Mouse (Mus musculus) hindbrain, embryonic 12.5 days (tissue): ENCODE data around the gene Cfd. TPM values are rescaled to one million over a fixed set of nuclear protein-coding genes. Genes with fewer than 3 reads are reported as not detected.

Experiments
- ATAC-seq: fragments of 200-750 bp; cut with Nextera tagmentation; 2 replicates; pipeline ENCODE4 v1.8.0; 2017; ENCODE audit warnings: moderate TSS enrichment; ENCODE audit not compliant: low FRiP score
- H3K27ac ChIP-seq: fragments of 300-500 bp; sonication (generic); 2 replicates; pipeline ENCODE4 v1.5.1; 2016; ENCODE audit warnings: mild to moderate bottlenecking
- H3K27me3 ChIP-seq: fragments of 300-500 bp; sonication (generic); 2 replicates; pipeline ENCODE4 v1.6.1; 2016; ENCODE audit warnings: mild to moderate bottlenecking
- H3K36me3 ChIP-seq: fragments of 300-500 bp; sonication (generic); 2 replicates; pipeline ENCODE4 v1.6.1; 2016; ENCODE audit warnings: mild to moderate bottlenecking
- H3K4me1 ChIP-seq: fragments of 300-500 bp; sonication (generic); 2 replicates; pipeline ENCODE4 v1.6.1; 2016
- H3K4me2 ChIP-seq: fragments of 300-500 bp; sonication (generic); replicated peaks from 2 replicates; pipeline ENCODE4 v1.6.1; 2016; ENCODE audit warnings: mild to moderate bottlenecking
- H3K4me3 ChIP-seq: fragments of 300-500 bp; sonication (generic); 2 replicates; pipeline ENCODE4 v1.5.1; 2016; ENCODE audit warnings: mild to moderate bottlenecking
- H3K9ac ChIP-seq: fragments of 300-500 bp; sonication (generic); 2 replicates; pipeline ENCODE4 v1.6.1; 2016; ENCODE audit warnings: mild to moderate bottlenecking, moderate library complexity
- H3K9me3 ChIP-seq: fragments of 300-500 bp; sonication (generic); replicated peaks from 2 replicates; pipeline ENCODE4 v1.6.1; 2016; ENCODE audit warnings: mild to moderate bottlenecking
- WGBS: fragments of 180-500 bp; shearing (Covaris S2); methylation state at CpG from one replicate; pipeline ENCODE4 v1.1.7; 2016; 5-methylcytosine and 5-hydroxymethylcytosine counted together
- polyA plus RNA-seq: library from polyadenylated mRNA; unstranded; fragments of >200 nt; fragmentation: Nextera tagmentation; extraction: Ambion mirVana; gene quantifications from 2 replicates; pipeline ENCODE4 v1.2.1, GENCODE M21; 2016

Gene Cfd
- polyA plus RNA-seq, 1 experiment from 2014 or later = not detected

- Histone ChIP-seq H3K27ac (no peak overlapping the region), H3K4me3 (peak overlapping the region; percentile 89), H3K9me3 (no peaks in the 10 kb centered on the region), H3K9ac (peak overlapping the region; percentile 95), H3K4me1 (peaks cover 46% of the 10 kb centered on the region), H3K4me2 (peak overlapping the region; percentile 84), H3K27me3 (peaks cover 33% of the 10 kb centered on the region), H3K36me3 (peaks cover 2% of the 10 kb centered on the region)
- WGBS = 11% methylated on average over 15 of the region's 15 CpGs
- ATAC-seq = no peak
Observed at GRCm38 (mm10) chr10:79925785-79926490, 35.3 kb downstream of the Cfd start.

GRCm38 (mm10) chr10:79926491-79927323 is 36.1 kb downstream of the Cfd start, which contains the start of gene Arid3a:
Gene Arid3a, plus strand, starts transcription at chr10:79927043.
- peak within 1 kb of the TSS; percentile 96 for H3K27ac ChIP-seq
- no peaks in the 10 kb centered on the region for H3K9me3 ChIP-seq
- H3K36me3 ChIP-seq = peaks cover 10% of the 10 kb centered on the region
- under 1% methylated on average over 63 of the region's 63 CpGs for WGBS
- H3K9ac ChIP-seq = peak within 1 kb of the TSS; percentile 95
- H3K27me3 ChIP-seq = peaks cover 25% of the 10 kb centered on the region
- peak; percentile 74 for ATAC-seq
- H3K4me2 ChIP-seq = peak within 1 kb of the TSS; percentile 84
- H3K4me1 ChIP-seq = peaks cover 39% of the 10 kb centered on the region
- H3K4me3 ChIP-seq = peak within 1 kb of the TSS; percentile 89

DNA sequence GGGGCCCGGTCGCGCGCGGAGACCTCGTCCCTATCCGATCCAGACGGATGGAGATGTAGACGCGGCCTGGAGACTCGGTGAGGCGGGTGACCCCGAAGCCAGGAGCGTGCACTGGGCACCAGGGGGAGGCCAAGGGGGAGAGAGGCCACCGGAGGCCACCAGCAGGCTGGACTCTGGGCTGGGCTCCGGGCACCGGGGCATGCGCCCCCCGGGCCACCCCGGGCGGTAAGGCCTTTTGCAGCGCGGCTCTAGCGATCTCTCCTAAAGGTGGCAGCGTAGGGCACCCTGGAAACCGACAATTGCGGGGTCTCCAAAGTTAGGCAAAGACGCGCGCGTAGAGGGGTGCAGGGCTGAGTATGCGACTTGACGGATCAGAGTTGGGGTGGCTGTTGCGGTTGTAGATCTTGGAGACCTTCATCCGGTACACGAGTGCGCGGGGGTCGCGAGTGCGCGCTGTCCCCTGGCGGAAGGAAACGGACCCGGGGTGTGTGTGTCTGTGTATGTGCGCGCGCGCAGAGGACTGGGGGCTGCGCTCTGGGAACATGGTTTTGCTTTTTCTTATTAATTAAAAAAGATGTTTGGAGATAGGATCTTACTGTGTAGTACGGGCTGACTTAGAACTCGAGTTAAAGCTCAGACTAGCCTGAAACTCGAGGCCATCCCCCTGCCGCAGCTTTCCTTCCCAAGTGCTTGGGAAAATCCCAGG is 36.8 kb downstream of the Cfd start:
- WGBS = under 1% methylated on average over 54 of the region's 54 CpGs
- H3K4me1 ChIP-seq = peaks cover 45% of the 10 kb centered on the region
- peak; percentile 36 for ATAC-seq

GRCm38 (mm10) chr10:79928030-79928694 is 37.5 kb downstream of the Cfd start:
- no peak for ATAC-seq
- Histone ChIP-seq H3K9ac (peak overlapping the region; percentile 95), H3K36me3 (peaks cover 23% of the 10 kb centered on the region), H3K4me2 (peak overlapping the region; percentile 84), H3K27ac (peak overlapping the region; percentile 96), H3K9me3 (no peaks in the 10 kb centered on the region), H3K4me3 (peak overlapping the region; percentile 89), H3K4me1 (peaks cover 51% of the 10 kb centered on the region), H3K27me3 (peaks cover 11% of the 10 kb centered on the region)
- WGBS = under 1% methylated on average over 24 of the region's 29 CpGs

More for the DNA sequence above, 36.8 kb downstream of the Cfd start:
- Histone ChIP-seq H3K9me3 (no peaks in the 10 kb centered on the region), H3K36me3 (peaks cover 18% of the 10 kb centered on the region), H3K9ac (peak overlapping the region; percentile 95), H3K4me3 (peak overlapping the region; percentile 89), H3K4me2 (peak overlapping the region; percentile 84), H3K27me3 (peaks cover 18% of the 10 kb centered on the region), H3K27ac (peak overlapping the region; percentile 96)

DNA sequence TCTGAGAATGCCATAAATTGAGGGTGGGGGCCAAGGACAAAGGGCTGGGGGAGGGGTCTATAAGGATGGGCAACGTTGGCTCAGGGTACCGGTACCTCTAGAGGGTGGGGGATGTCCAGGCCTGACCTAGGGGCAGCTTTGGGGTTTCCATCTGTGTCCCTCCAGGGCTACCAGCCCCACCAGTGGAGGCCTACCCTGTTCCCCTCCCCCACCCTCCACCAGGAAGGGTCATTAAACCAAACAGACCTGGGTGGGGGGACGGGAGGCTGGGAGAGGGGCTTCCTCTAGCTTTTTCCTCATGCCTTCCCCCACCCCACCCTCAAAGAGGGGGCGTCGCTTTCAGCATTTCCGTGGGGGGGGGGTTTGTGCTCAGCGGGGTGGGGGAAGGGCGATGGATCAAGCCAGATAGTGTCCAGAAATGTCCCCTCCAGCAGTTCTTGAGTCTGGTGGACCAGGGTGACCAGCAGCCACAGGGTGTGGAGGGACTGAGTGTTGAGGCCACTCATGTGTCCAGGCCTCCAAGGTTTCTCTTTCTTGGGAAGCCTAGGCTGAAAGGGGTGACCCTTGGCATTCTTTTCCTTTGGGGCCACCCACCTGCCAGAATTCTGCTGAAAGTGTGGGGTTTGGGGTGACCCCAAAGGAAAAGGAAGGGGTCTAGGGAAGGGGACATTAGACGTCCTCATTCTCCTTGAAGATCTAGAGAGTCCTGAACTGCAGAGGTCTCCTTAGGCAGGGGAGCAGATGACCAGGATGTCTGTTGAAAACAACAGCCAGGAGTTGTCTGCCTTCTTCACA is 38.5 kb downstream of the Cfd start:
- Histone ChIP-seq H3K9ac (peak overlapping the region; percentile 95), H3K9me3 (no peaks in the 10 kb centered on the region), H3K27me3 (peaks cover 1% of the 10 kb centered on the region; the same call in 1 of the 2 replicates), H3K4me2 (peak overlapping the region; percentile 84), H3K4me3 (peak overlapping the region; percentile 89), H3K36me3 (peaks cover 23% of the 10 kb centered on the region), H3K4me1 (peaks cover 61% of the 10 kb centered on the region), H3K27ac (peak overlapping the region; percentile 96)
- WGBS = 29% methylated on average over 9 of the region's 9 CpGs
- no peak for ATAC-seq

DNA sequence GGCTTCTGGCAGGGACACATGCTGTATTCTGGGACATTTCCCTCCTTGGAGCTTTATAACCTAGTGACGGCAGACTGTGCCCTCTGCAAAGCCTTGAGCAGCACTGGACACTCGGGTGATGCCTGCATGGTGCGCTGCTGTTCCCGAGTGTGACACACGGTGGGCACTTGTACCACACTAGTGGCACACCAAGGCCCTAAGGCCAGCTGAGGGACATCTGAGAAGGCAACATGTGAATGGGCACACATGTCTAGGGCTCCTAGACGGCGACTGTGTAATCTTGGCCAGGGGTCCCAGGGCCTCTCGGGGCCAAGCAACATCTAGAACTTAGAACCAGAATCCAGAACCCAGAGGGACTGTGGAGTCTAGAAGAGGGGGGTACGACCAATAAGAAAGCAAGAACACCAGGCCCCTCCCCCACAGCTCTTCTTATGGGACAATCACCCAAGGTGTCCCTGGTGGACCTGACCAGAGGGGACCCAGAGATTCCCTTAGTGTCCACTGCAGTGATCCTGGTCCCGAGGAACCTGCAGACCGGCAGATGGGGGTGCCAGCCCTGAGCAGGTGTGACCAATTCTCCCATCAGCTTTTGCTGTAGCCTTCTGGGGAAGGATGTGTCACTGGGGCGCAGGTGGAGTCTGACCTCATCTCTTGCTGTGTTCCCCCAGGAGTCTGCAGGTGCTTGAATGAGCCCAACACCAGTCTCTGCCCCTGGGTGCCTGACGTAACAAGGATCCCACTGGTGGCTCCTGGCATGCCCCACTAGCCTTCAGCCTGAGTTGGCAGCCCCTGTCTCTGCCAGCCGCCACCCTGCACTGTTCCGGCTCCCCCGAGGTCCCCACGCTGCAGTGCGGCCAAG is 39.5 kb downstream of the Cfd start:
- no peak for ATAC-seq
- H3K9me3 ChIP-seq = no peaks in the 10 kb centered on the region
- 84% methylated on average over 18 of the region's 18 CpGs for WGBS
- no peak overlapping the region for H3K4me3 ChIP-seq
- peaks cover 26% of the 10 kb centered on the region for H3K36me3 ChIP-seq
- peaks cover 67% of the 10 kb centered on the region for H3K4me1 ChIP-seq
- H3K27ac ChIP-seq = peak overlapping the region; percentile 96; the same call in 1 of the 2 replicates
- H3K4me2 ChIP-seq = peak overlapping the region; percentile 84
- no peaks in the 10 kb centered on the region for H3K27me3 ChIP-seq
- H3K9ac ChIP-seq = peak overlapping the region; percentile 28; the same call in 1 of the 2 replicates

DNA sequence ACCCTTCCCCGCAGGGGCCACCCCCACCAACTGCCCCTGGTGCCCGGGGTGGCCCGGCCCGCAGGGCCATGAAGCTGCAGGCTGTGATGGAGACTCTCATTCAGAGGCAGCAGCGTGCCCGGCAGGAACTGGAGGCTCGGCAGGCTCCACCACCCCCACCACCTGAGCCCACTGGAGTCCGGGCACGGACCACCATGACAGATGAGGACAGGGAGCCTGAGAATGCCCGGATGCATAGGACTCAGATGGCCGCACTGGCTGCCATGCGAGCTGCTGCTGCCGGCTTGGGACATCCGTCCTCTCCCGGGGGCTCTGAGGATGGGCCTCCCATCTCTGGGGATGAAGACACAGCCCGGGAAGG is 40.2 kb downstream of the Cfd start:
- Histone ChIP-seq H3K4me1 (peaks cover 64% of the 10 kb centered on the region), H3K4me2 (peak overlapping the region; percentile 84; the same call in 1 of the 2 replicates), H3K27ac (peak overlapping the region; percentile 18), H3K36me3 (peaks cover 32% of the 10 kb centered on the region), H3K9me3 (no peaks in the 10 kb centered on the region), H3K4me3 (no peak overlapping the region), H3K9ac (peak overlapping the region; percentile 28; the same call in 1 of the 2 replicates), H3K27me3 (no peaks in the 10 kb centered on the region)
- WGBS = 66% methylated on average over 16 of the region's 16 CpGs
- no peak for ATAC-seq

DNA sequence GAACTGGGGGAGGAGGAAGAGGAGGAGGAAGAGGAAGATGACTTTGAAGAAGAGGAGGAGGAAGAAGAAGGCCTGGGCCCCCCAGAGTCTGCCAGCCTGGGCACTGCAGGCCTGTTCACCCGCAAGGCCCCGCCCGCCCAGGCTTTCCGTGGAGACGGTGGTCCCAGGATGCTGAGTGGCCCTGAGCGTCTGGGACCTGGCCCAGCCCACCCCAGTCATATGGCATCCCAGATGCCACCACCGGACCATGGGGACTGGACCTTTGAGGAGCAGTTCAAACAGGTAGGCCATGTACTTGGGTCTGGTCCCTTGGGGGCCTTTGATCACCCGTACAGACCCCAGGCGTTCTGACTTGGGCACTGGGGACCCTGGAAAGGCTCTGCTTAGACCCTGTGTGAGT is 41.1 kb downstream of the Cfd start:
- Histone ChIP-seq H3K4me1 (peaks cover 64% of the 10 kb centered on the region), H3K36me3 (peaks cover 37% of the 10 kb centered on the region), H3K9ac (no peak overlapping the region), H3K9me3 (no peaks in the 10 kb centered on the region), H3K4me3 (no peak overlapping the region), H3K27me3 (no peaks in the 10 kb centered on the region), H3K4me2 (no peak overlapping the region), H3K27ac (no peak overlapping the region)
- ATAC-seq = no peak
- 79% methylated on average over 9 of the region's 9 CpGs for WGBS

DNA sequence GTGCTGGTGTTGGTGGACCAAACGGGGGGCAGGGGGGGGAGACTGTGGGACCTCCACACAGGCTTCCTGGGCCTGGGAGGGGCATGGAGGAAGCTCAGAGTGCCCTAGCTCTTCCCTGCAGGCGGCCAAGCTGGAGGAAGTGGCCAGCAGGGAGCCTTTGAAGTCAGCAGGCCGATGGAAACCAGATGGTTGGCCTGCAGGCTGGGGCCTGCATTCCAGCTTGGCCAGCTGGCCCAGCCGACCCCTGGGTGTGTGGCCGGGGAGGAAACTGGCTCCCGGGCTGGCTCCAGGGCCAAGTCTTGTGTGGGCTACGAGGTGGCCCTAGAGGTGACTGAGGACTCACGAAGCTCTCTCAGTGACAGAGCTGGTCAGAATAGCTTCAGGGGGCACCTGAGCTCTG is 42.1 kb downstream of the Cfd start:
- Histone ChIP-seq H3K9ac (0 out of 2 replicates have a peak overlapping the region, but pooled peaks have one; percentile 3), H3K4me2 (no peak overlapping the region)
- no peak for ATAC-seq

GRCm38 (mm10) chr10:79933145-79933679 is 42.6 kb downstream of the Cfd start:
- H3K4me1 ChIP-seq = peaks cover 77% of the 10 kb centered on the region
- H3K9ac ChIP-seq = 0 out of 2 replicates have a peak overlapping the region, but pooled peaks have one; percentile 24
- no peak for ATAC-seq
- no peak overlapping the region for H3K4me3 ChIP-seq
- peaks cover 43% of the 10 kb centered on the region for H3K36me3 ChIP-seq
- no peak overlapping the region for H3K4me2 ChIP-seq
- peak overlapping the region; percentile 45; the same call in 1 of the 2 replicates for H3K27ac ChIP-seq
- H3K27me3 ChIP-seq = peaks cover 4% of the 10 kb centered on the region; the same call in 1 of the 2 replicates
- no peaks in the 10 kb centered on the region for H3K9me3 ChIP-seq
- 58% methylated on average over 9 of the region's 9 CpGs for WGBS

More for the DNA sequence above, 42.1 kb downstream of the Cfd start:
- H3K4me3 ChIP-seq = no peak overlapping the region
- no peaks in the 10 kb centered on the region for H3K9me3 ChIP-seq
- H3K4me1 ChIP-seq = peaks cover 73% of the 10 kb centered on the region
- H3K27ac ChIP-seq = peak overlapping the region; percentile 45; the same call in 1 of the 2 replicates
- WGBS = 19% methylated on average over 8 of the region's 8 CpGs
- H3K36me3 ChIP-seq = peaks cover 43% of the 10 kb centered on the region
- H3K27me3 ChIP-seq = no peaks in the 10 kb centered on the region
